Mouse (Mus musculus) Muller cell, postnatal 12 days (primary cell): ENCODE results near the gene Crat.
A peak's percentile ranks its signal among the peaks of the same experiment; 100 is the strongest.
"Not testable (repeated sequence)": the region's sequence is repeated elsewhere in the genome, so short reads cannot be mapped to it uniquely, and the experiment has no call there.

ENCODE experiments used
- DNase-seq: peaks from one replicate; pipeline ENCODE4 v3.0.0-alpha.2; 2015; ENCODE audit errors: inconsistent ontology term

The Crat gene

DNA sequence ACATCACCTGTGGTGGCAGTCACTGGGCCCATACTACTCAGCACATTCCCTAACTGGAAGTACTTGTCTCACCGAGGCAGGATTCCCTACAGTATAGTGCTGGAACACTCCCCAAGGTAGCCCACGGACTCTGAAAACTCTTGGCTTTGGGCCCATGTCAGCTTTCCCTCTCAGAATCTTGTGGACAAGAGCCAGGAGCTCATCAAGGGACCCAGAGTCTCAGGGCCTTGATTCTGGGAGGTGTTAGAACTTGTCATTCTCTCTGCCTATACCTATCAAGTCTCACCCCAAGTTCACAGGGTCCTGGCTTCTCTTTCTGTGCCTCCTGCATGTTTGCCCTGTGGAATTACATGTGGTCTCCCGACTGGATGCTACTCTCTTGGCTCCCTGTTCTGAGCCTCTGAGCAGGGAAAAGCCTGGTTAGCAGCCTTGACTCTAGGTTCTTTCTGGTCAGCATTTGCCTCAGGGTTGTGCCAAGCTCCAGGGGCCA lies 24.6 kb upstream of the Crat start:
- peak; percentile 64 for DNase-seq

DNA sequence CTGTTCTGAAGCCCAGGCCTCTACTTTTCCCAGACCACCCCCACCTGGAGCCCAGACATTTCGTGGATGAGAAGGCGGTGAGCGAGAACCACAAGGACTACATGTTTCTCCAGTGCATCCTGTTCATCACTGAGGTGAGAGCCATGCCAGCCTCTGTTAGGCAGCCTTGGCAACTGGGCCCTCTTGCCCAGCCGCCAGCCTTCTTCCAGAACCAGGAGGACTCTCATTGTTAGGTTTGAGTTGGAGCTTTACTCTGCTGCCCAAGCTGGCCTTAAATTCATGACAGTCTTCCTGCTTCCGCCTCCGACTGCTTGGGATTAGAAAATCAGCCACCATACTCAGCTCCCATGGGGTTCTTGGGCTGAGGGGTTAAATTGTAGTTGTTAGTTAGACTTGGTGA lies 24.0 kb upstream of the Crat start:
- no peak for DNase-seq

DNA sequence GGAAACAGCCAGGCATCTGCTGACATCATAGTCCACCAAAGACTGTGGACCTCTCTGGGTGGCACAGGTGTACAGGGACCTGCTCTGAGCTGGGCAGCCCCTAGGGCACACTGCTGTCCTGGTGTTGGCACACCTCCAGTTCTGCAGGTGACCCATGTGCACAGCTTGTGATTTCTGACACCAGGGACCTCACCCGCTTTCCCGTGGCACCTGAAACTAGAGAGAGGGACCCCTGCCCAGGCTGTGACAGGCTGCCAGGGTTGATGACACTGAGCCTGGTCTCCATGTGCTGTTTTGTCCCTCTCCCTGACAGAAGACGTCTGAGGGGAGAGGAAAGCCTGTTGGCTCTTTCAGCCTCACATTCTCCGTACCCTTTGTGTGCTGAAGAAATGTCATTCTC lies 22.2 kb upstream of the Crat start:
- no peak for DNase-seq

DNA sequence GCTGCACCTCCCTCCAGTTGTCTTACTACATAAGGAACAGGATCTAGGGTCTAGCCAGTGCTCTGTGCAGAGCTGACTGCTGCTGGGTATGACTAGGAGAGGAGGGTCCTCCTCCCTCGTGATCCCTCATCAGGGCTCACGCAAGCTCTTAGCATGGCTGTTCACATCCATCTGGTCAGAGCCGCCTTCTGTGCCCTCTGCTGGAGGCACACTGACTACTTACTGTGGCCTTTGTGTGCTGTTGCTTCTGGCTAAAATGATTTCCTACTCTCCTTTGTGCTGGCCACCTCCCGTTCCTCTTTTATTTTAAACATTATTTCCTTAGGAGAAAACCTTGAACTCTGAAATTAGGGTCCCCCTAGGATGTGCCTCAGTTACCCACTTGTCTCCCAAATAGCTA lies 21.2 kb upstream of the Crat start:
- no peak for DNase-seq

- DNase-seq, result no peak
Measured at GRCm38 (mm10) chr2:30436156-30436545, 20.5 kb upstream of the Crat start.

DNA sequence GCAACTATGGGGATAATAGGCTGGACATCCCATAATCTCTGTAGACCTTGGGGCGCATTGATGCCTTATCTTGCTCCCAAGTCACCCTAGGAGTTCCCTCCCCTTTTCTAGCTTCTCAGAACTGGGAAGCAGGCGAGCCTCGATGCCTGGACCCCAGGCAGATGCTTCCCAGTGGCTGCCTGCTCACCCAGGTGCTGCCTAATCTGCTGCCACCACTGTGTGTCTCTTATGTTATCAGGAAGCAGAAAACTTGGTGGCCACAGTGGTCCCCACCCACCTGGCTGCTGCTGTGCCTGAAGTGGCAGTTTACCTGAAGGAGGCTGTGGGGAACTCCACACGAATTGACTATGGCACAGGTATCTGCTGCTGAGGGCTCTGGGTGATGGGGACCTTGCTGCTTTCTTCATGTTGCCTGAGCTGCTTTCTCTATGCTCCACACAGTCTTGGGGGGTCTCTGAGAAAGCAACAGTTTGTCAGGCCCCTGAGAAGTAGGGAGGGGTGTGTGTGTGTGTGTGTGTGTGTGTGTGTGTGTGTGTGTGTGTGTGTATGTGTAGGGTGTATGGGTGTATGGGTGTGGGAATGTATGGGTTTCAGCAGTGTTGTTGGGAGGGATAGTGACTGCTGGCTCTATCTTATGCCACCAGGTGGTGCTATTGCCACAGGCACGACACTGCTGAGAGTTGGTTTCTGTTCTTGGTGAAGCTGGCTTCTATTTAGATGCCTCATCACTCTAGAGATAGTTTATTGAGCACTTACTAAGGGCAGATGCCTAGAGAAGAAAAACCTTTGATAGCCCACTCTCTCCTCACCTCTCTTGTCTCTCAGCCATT lies 19.9 kb upstream of the Crat start:
- peak; percentile 56 for DNase-seq

- DNase-seq, result peak; percentile 65
Measured at GRCm38 (mm10) chr2:30429156-30429555, 13.5 kb upstream of the Crat start.

DNA sequence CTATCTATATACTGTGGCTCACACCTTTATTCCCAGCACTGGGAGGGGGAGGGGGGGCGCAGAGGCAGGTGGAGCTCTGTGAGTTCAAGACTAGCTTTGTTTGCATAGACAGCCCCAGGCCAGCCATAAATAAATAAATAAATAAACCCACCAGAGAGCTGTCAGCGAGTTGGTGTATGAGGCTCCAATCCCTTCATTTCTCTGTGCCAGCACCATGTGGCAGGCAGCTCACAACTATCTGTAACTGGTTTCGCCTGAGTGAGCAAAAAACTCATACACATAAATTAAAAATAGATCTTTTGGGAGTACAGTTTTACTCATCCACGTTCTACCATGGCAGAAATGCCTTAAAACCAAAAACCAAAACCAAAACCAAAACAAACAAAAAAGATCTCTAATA lies 5.8 kb upstream of the Crat start:
- DNase-seq, result no peak

DNA sequence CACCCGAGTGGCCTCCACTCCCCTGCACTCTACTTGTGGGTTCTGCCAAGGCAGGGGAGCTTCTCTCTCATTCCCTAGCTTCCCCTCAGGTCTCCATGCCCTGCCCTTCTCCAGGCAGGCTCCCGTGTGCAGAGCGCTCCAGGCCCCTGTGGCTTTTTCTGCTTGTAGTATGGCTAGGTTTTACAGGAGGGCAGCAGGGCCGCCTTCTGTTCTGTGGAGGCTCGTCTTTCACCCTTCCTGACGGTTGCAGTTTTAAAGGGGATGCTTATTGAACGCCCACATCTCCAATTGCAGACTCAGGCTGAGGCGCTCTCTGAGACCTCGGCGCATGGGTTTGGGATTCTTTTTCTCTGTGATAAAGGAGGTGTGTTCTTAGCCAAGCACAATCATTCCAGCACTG lies 3.5 kb upstream of the Crat start:
- no peak for DNase-seq

- no peak for DNase-seq
Measured at GRCm38 (mm10) chr2:30418259-30418658, 2.6 kb upstream of the Crat start.

DNA sequence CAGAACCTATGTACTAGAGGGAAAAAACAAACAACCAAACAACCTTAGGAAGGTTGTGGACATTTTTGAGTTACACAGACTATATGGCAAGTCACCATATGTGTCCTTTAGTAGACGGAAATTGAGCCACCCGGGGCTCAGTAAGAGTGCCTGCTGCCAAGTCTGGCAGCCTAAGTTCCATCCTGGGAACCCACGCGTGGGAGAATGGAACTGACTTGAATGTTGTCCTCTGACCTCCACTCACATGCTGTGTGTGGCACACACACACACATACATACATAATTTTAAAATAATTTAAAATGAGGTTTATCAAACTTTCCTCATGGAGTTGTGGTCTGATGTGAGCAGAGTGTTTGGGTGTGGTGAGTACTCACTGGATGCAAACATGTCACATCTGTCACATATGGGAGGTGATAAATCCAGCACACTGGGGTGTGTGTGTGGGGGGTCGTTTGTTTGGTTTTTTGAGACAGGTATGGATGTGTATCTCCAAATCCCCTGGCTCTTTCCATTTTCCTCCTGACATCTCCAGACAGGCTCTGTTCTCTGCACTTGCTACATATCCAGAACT lies 2.1 kb upstream of the Crat start:
- DNase-seq, result no peak

GRCm38 (mm10) chr2:30417154-30417553 lies 1.5 kb upstream of the Crat start:
- DNase-seq, result not testable (repeated sequence)

DNA sequence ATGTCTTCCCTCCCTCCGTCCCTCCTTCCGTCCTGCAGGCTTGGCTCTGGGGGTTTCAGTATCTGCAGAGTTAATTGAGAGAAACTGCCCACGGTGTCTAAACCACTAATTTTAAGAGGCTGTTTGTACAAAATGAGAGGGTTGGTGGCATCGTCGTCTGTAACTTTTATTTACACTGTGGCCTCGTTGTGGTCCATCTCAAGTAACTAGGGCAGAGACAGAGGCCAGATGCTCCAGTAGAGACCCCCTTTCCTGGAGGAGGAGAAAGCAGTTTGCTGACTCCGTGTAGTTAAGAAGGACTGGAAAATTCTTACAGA lies 994 bp upstream of the Crat start:
- DNase-seq, result no peak

GRCm38 (mm10) chr2:30415936-30416648 lies 479 bp upstream of the Crat start, which contains the start of gene Ptpa:
Gene Ptpa (plus strand): TSS chr2:30416039.
- DNase-seq, result peak; percentile 94

GRCm38 (mm10) chr2:30414681-30415080 lies 932 bp downstream of the Crat start:
- no peak for DNase-seq

DNA sequence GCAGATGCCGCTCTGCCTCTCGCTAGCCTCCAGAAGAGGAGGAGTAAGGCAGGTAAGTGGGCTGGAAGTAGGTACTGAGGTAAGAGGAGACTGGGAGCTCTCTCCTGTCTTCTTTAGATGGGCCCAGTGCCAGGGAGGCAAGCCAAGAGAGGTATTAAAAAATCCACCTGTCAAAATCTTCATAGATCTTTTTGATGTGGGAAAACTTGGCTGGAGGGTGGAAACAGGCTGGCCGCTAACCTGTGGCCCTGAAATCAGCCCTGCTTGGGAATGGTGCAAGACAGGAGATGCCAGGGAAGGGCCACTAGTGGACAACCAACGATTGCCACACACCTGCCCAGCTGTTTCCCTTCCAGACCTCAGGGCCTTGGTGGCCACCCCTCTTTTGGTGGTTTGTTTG lies 1.5 kb downstream of the Crat start:
- DNase-seq, result no peak

DNA sequence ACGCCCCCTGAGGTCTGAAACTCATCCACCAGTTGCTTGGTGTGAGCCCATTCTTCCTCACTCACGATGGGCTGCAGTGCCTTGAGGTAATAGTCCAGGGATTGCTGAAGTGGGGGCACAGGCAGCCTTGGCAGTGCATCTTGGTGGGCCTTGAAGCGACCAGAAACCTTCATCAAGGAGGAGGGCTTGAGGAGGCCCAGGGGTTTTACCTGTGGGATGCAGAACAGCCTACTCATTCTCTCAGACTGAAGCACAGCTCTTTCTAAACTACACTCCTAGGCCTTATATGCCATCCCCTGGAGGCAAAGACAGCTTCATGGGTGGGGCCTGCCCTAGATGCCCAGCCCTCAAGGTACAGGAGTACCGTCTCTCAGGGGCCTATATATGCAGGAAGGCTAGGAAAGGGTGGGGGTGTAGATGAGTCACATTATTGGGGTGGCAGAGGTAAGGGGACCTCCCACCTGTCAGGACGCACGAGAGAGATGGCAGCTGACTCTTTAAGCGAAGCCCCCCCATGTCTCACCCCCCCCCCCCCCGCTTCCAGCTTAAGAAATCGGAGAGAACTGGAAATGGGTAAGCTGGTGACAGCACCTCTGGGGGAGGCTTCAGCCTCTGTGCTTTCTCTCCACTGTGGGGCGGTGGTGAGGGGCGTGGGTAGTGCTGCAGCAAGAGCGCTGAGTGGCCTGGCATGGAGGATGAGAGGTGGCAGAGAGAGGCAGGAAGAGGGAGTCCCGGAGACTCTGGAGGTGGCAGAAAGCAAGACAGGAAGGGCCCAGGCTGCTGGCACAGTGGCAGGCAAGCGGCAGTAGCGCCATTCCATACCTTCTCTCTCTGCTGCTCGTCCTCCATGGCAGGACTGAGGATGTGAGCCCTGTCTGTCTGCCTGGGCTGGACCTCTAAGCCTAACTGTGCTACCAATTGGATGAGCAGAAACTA lies 2.3 kb downstream of the Crat start:
- DNase-seq, result no peak

DNA sequence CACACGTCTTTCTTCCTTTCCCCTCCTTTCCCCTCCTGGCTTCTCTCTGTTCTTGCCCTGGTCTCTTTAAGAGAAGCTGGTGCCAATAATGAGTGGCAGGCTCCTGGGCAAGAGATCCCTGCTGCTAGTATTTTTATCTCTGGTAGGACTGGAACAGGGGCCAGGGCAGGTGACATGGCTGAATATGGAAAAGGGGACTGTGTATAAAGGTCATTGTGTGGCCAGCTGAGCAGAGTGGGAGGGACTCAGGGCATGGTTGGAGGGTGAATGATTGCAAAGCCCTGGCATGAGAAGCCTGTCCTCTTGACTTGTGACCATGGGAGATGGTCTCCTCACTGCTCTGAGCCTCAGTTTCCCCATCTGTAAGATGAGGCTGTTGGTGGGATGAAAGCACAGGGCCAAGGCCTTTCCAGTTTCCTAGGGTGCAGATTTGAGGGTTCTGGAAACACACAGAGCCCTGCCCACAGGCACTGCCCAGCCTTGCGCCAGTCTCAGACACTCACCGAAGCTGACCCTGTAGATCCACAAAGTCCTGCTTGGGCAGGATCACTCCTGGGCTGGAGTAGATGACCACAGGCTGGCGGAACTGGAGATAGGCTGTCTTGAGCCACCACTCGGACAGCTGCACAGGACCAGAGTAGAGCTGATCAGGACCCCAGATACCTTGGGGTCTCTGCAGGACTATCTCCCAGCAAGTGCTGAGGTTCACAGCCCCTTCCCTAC lies 6.0 kb downstream of the Crat start:
- DNase-seq, result no peak

GRCm38 (mm10) chr2:30408452-30409100 lies 7.0 kb downstream of the Crat start:
- no peak for DNase-seq

GRCm38 (mm10) chr2:30407778-30408177 lies 7.8 kb downstream of the Crat start:
- DNase-seq, result no peak

- DNase-seq, result no peak
Measured at GRCm38 (mm10) chr2:30407221-30407620, 8.4 kb downstream of the Crat start.
